In genomic region chr2:106692783-106693701, GRCm38 (mm10) we compare ENCODE assay signal across 8 mouse cellular contexts. TPM values are rescaled to one million over a fixed set of nuclear protein-coding genes. Genes with fewer than 3 reads are reported as not detected.
DNase-seq lines count a peak whose midpoint lies in the region; ATAC-seq and TF ChIP-seq lines count a peak whose summit lies in the region.

Gene Mpped2, plus strand, starts transcription at chr2:106693269.

- peak within 1 kb of the TSS; percentile 95 for H3K4me3 ChIP-seq in cerebellum, adult 2 months (replicated peaks; ENCODE audit: insufficient read depth, low read depth, low read length)
- H3K4me3 ChIP-seq in lung, embryonic 16.5 days (ENCODE audit: low read length): peak within 1 kb of the TSS; percentile 83

- 2% methylated on average over 54 of the region's 56 CpGs for WGBS in cerebellum, adult 2 months
- 0% methylated on average over 50 of the region's 56 CpGs for WGBS in lung, embryonic 16.5 days

- no peaks in the 10 kb centered on the region for H3K9me3 ChIP-seq in lung, embryonic 16.5 days (ENCODE audit: control insufficient read depth, low read length)

- peak; percentile 75 for ATAC-seq in lung, embryonic 16.5 days (ENCODE audit: low read depth)

- peak; percentile 96 for DNase-seq in ZHBTc4 (ENCODE audit: low read depth, low spot score)
- peak in 1 of 2 experiments; percentile 71 for DNase-seq in cerebellum, adult 2 months
- peak in 1 of 2 experiments; percentile 52 for DNase-seq in frontal cortex, adult 2 months (ENCODE audit: extremely low spot score in 1 of 2, low spot score in 1 of 2)
- DNase-seq in heart, postnatal 4 days: peak; percentile 76
- peak; percentile 41 for DNase-seq in layer of hippocampus, adult 9-11 months
- peak; percentile 91 for DNase-seq in retina, postnatal 1 day
- DNase-seq in yolk sac, embryonic 10.5 days (ENCODE audit: low spot score): peak; percentile 81

- H3K4me1 ChIP-seq in cerebellum, adult 2 months (ENCODE audit: control insufficient read depth, insufficient read depth, low read length): no peaks in the 10 kb centered on the region
- H3K4me1 ChIP-seq in lung, embryonic 16.5 days (replicated peaks; ENCODE audit: control insufficient read depth, insufficient read depth, low read length): peaks cover 14% of the 10 kb centered on the region

- H3K9ac ChIP-seq in lung, embryonic 16.5 days (ENCODE audit: low read length): peak within 1 kb of the TSS; percentile 89

- peak within 1 kb of the TSS; percentile 84 for H3K27ac ChIP-seq in cerebellum, adult 2 months (ENCODE audit: insufficient read depth, low read length)
- H3K27ac ChIP-seq in lung, embryonic 16.5 days (ENCODE audit: low read length): peak within 1 kb of the TSS; percentile 88

- no peaks in the 10 kb centered on the region for H3K27me3 ChIP-seq in cerebellum, adult 2 months (ENCODE audit: control insufficient read depth, insufficient read depth, low read length)
- H3K27me3 ChIP-seq in lung, embryonic 16.5 days (ENCODE audit: control insufficient read depth, insufficient read depth, low read depth, low read length): no peaks in the 10 kb centered on the region

- H3K36me3 ChIP-seq in lung, embryonic 16.5 days (ENCODE audit: control insufficient read depth, insufficient read depth, low read length): no peaks in the 10 kb centered on the region

- TF ChIP-seq CTCF in cerebellum, adult 2 months (IDR thresholded peaks at IDR 0.05; ENCODE audit: borderline replicate concordance, insufficient read depth, low read depth, low read length): peak; percentile 40; the same call in 1 of the 2 replicates

- TF ChIP-seq POLR2A in cerebellum, adult 2 months (IDR thresholded peaks at IDR 0.05; ENCODE audit: borderline replicate concordance, insufficient read depth, low read length): 0 out of 2 replicates have a peak, but pooled peaks have one; percentile 9

- H3K4me2 ChIP-seq in lung, embryonic 16.5 days (ENCODE audit: low read depth, low read length): peak within 1 kb of the TSS; percentile 99

RNA-seq across cellular contexts. Expression of gene Mpped2, which starts in this region (rescaled TPM):
- polyA plus RNA-seq in cerebellum, adult 2 months (2012; rRNA removed): 13.1 and 14.9 TPM in 2 replicates
- 22.8 and 24.2 TPM in 2 replicates for polyA plus RNA-seq in frontal cortex, adult 2 months (2012; rRNA removed)
- total RNA-seq in heart, postnatal 4 days (2021): 10 to 100 TPM; 24.9 to 27.7 TPM
- polyA plus RNA-seq in lung, embryonic 16.5 days (2015; fragmentation: Nextera tagmentation; extraction: Ambion mirVana): 23.1 and 28.8 TPM in 2 replicates
